Mouse (Mus musculus) testis, adult 2 months (tissue): Measurements from ENCODE around the gene Nek2. TPM values are rescaled to one million over a fixed set of nuclear protein-coding genes. Genes with fewer than 3 reads are reported as not detected.

Source experiments
- H3K27ac ChIP-seq: fragments of 200-500 bp; 2 replicates; pipeline ENCODE4 v1.5.1; 2012; ENCODE audit warnings: low read depth, low read length; ENCODE audit not compliant: control insufficient read depth, insufficient read depth
- H3K27me3 ChIP-seq: fragments of 200-500 bp; 2 replicates; pipeline ENCODE4 v1.6.1; 2012; ENCODE audit warnings: mild to moderate bottlenecking, low read length, moderate library complexity; ENCODE audit not compliant: control insufficient read depth, insufficient read depth
- H3K36me3 ChIP-seq: fragments of 200-500 bp; 2 replicates; pipeline ENCODE4 v1.6.1; 2012; ENCODE audit warnings: mild to moderate bottlenecking, low read length; ENCODE audit not compliant: control insufficient read depth, insufficient read depth
- H3K4me1 ChIP-seq: fragments of 200-500 bp; 2 replicates; pipeline ENCODE4 v1.6.1; 2012; ENCODE audit warnings: low read length; ENCODE audit not compliant: control insufficient read depth, insufficient read depth
- H3K4me3 ChIP-seq: fragments of 200-500 bp; 2 replicates; pipeline ENCODE4 v1.5.1; 2012; ENCODE audit warnings: low read depth, mild to moderate bottlenecking, low read length, moderate library complexity, mixed read lengths; ENCODE audit not compliant: control insufficient read depth
- CTCF ChIP-seq: fragments of 200-500 bp; IDR thresholded peaks from 2 replicates; pipeline ENCODE4 v1.5.1; 2012; ENCODE audit warnings: low read depth, mild to moderate bottlenecking, inconsistent platforms, low read length, moderate library complexity; ENCODE audit not compliant: control insufficient read depth, insufficient read depth, insufficient replicate concordance
- POLR2A ChIP-seq: fragments of 200-500 bp; IDR thresholded peaks from 2 replicates; pipeline ENCODE4 v1.6.1; 2012; ENCODE audit warnings: low read depth, mild to moderate bottlenecking, inconsistent platforms, low read length, moderate library complexity; ENCODE audit not compliant: control insufficient read depth
- polyA plus RNA-seq: library from polyadenylated mRNA; depleted of rRNA; stranded (reverse); fragments of >200 nt; gene quantifications from 2 replicates; pipeline ENCODE4 v1.2.3, GENCODE M21; 2012

Nek2 gene
- polyA plus RNA-seq, 1 experiment = 63.0 TPM

- Histone ChIP-seq H3K4me1 (no peaks in the 10 kb centered on the region), H3K27ac (no peak overlapping the region)
- no peak for TF ChIP-seq CTCF
- TF ChIP-seq POLR2A = no peak
Observed at GRCm38 (mm10) chr1:191836318-191836985, 15.2 kb downstream of the Nek2 start.

GRCm38 (mm10) chr1:191837691-191838090 lies 16.4 kb downstream of the Nek2 start:
- Histone ChIP-seq H3K27me3 (no peaks in the 10 kb centered on the region), H3K36me3 (no peaks in the 10 kb centered on the region), H3K4me3 (no peak overlapping the region), H3K27ac (no peak overlapping the region), H3K4me1 (peaks cover 5% of the 10 kb centered on the region)
- TF ChIP-seq POLR2A (no peak), CTCF (no peak)

More at GRCm38 (mm10) chr1:191836318-191836985, 15.2 kb downstream of the Nek2 start:
- Histone ChIP-seq H3K4me3 (no peak overlapping the region), H3K27me3 (no peaks in the 10 kb centered on the region), H3K36me3 (no peaks in the 10 kb centered on the region)

- H3K27ac ChIP-seq = no peak overlapping the region
Observed at GRCm38 (mm10) chr1:191838994-191839741, 17.9 kb downstream of the Nek2 start.

GRCm38 (mm10) chr1:191840774-191841565 lies 19.7 kb downstream of the Nek2 start:
- Histone ChIP-seq H3K27me3 (no peaks in the 10 kb centered on the region), H3K27ac (no peak overlapping the region), H3K36me3 (no peaks in the 10 kb centered on the region), H3K4me3 (no peak overlapping the region), H3K4me1 (peaks cover 10% of the 10 kb centered on the region)
- TF ChIP-seq CTCF = no peak
- no peak for TF ChIP-seq POLR2A

More at GRCm38 (mm10) chr1:191838994-191839741, 17.9 kb downstream of the Nek2 start:
- no peak overlapping the region for H3K4me3 ChIP-seq
- no peaks in the 10 kb centered on the region for H3K36me3 ChIP-seq
- H3K27me3 ChIP-seq = no peaks in the 10 kb centered on the region
- peaks cover 10% of the 10 kb centered on the region for H3K4me1 ChIP-seq
- TF ChIP-seq CTCF = no peak
- TF ChIP-seq POLR2A = no peak

- H3K4me3 ChIP-seq = peak overlapping the region; percentile 82
- H3K27ac ChIP-seq = peak overlapping the region; percentile 83
- TF ChIP-seq POLR2A (peak; percentile 84), CTCF (no peak)
- H3K36me3 ChIP-seq = no peaks in the 10 kb centered on the region
- H3K4me1 ChIP-seq = peaks cover 10% of the 10 kb centered on the region
- no peaks in the 10 kb centered on the region for H3K27me3 ChIP-seq
Observed at GRCm38 (mm10) chr1:191842247-191842646, 21.0 kb downstream of the Nek2 start.

GRCm38 (mm10) chr1:191846667-191847066 lies 25.4 kb downstream of the Nek2 start:
- TF ChIP-seq CTCF (no peak), POLR2A (no peak)
- no peak overlapping the region for H3K4me3 ChIP-seq
- no peaks in the 10 kb centered on the region for H3K27me3 ChIP-seq
- H3K4me1 ChIP-seq = peaks cover 10% of the 10 kb centered on the region
- H3K27ac ChIP-seq = no peak overlapping the region
- no peaks in the 10 kb centered on the region for H3K36me3 ChIP-seq

GRCm38 (mm10) chr1:191849501-191849900 lies 28.3 kb downstream of the Nek2 start:
- H3K4me3 ChIP-seq = no peak overlapping the region
- H3K36me3 ChIP-seq = no peaks in the 10 kb centered on the region
- H3K4me1 ChIP-seq = no peaks in the 10 kb centered on the region
- H3K27me3 ChIP-seq = no peaks in the 10 kb centered on the region
- TF ChIP-seq CTCF = no peak
- no peak for TF ChIP-seq POLR2A
- no peak overlapping the region for H3K27ac ChIP-seq
